Mouse (Mus musculus): Measurements from ENCODE around the gene Gtf2f2. TPM values are rescaled to one million over a fixed set of nuclear protein-coding genes. Genes with fewer than 3 reads are reported as not detected.

Gene Gtf2f2
- 37.2 and 39.2 TPM in 2 replicates for polyA plus RNA-seq (2015; fragmentation: Nextera tagmentation; extraction: Ambion mirVana)

DNA sequence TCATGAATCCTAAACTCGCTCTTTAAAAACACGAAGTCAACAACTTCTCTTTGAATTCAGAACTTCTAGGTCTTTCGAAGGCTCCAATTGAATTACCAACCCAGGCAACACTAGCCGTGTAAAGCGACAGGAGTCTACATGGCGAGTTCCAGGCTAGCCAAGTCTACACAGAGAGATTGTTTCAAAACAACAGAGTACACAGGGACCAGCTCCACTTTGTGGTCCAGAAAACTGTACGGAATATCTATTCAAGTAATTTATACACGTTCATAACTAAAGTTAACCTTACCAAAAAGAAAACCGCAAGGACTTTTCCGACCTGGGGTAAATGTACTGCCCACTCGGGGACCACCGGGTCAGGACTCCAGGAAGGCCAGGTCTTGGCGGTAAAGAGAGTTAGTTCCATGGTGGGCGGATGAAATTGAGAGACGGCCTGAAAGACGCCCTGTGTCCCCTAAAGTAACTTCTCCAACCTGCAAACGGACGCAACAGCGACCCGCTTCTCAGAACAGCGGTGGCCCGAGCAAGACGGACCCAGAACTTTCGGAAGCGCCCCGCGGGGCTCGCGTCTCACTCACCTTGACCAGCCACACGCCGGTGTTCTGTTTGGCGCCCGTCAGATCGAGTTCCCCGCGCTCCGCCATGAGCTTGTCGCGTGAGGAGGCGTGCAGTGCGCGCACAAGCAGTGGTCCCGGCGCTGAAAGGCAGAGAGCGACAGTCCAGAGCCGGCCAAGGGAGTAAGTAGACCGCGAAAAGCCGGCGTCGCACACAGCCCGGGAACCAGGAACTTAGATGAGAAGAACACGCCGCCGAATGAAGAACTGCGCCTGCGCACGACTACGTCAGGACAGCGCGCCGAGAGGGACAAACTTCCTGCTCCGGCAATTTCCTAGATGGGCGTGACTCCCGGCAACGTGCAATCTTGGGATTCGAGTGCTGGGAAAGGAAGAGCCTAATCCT is at the start of gene Gtf2f2:
Gene Gtf2f2 (minus strand): TSS at position 764 of the 960 bp plus-strand sequence.
- ATAC-seq = peak; percentile 95
- 1% methylated on average over 63 of the region's 67 CpGs for WGBS
- peak within 1 kb of the TSS; percentile 84 for H3K4me3 ChIP-seq (ENCODE audit: low read depth, low read length)
- peaks cover 19% of the 10 kb centered on the region for H3K4me1 ChIP-seq (ENCODE audit: control insufficient read depth, insufficient read depth, low read length)
- H3K4me2 ChIP-seq (ENCODE audit: low read length) = peak within 1 kb of the TSS; percentile 80
- H3K36me3 ChIP-seq (ENCODE audit: control insufficient read depth, insufficient read depth, low read length) = no peaks in the 10 kb centered on the region
- peak within 1 kb of the TSS; percentile 73 for H3K27ac ChIP-seq (ENCODE audit: low read length)
- H3K9ac ChIP-seq (ENCODE audit: low read depth, low read length) = peak within 1 kb of the TSS; percentile 68
- no peaks in the 10 kb centered on the region for H3K27me3 ChIP-seq (ENCODE audit: control insufficient read depth, insufficient read depth, low read depth, low read length)
- H3K9me3 ChIP-seq (replicated peaks; ENCODE audit: control insufficient read depth, low read length, poor library complexity, severe bottlenecking) = no peaks in the 10 kb centered on the region

DNA sequence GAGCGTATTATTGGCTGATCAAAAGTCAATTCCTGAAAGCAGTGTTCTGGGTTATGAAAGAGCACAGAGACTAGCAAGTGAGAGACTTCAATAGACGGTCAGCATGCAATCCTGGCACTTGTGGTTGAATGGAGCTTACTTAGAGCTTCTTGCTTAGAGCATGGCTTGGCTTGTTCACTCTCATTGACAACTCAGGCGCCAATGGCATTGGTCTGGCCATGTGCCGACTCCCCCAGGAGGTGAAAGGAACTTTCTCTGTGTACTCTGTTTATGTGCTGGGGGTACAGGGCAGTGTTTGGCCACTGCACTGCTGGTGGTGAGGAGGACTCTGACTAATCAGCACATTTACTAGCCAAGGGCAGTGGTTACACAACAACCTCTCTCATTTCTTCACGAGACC is 48.8 kb upstream of the Gtf2f2 start:
- no peak overlapping the region for H3K4me3 ChIP-seq (ENCODE audit: low read depth, low read length)
- no peaks in the 10 kb centered on the region for H3K36me3 ChIP-seq (ENCODE audit: control insufficient read depth, insufficient read depth, low read length)
- no peaks in the 10 kb centered on the region for H3K4me1 ChIP-seq (ENCODE audit: control insufficient read depth, insufficient read depth, low read length)
- WGBS = 74% methylated on average over 5 of the region's 5 CpGs
- no peak overlapping the region for H3K4me2 ChIP-seq (ENCODE audit: low read length)
- H3K27ac ChIP-seq (ENCODE audit: low read length) = no peak overlapping the region
- no peak for ATAC-seq
- H3K27me3 ChIP-seq (ENCODE audit: control insufficient read depth, insufficient read depth, low read depth, low read length) = no peaks in the 10 kb centered on the region
- H3K9me3 ChIP-seq (replicated peaks; ENCODE audit: control insufficient read depth, low read length, poor library complexity, severe bottlenecking) = no peaks in the 10 kb centered on the region
- H3K9ac ChIP-seq (ENCODE audit: low read depth, low read length) = no peak overlapping the region

DNA sequence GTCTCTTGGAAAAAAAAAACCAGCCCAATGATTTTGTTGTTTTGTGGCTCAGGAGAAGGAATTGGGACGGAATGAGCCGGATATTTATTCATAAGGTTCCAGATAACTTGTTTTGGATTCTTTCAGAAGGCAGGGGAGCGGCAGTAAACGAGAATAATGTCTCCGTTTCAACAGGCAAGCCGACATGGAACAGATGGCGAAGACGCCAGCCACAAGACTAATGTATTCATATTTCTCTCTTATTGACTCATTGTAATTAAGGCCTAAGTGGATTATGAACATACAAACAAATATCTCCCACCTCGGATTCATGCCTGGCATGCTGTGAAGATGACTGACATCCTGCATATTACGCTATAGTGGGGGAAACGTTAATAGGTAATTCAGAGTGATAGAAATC is 43.1 kb upstream of the Gtf2f2 start:
- peaks cover 4% of the 10 kb centered on the region; the same call in 1 of the 2 replicates for H3K4me1 ChIP-seq (ENCODE audit: control insufficient read depth, insufficient read depth, low read length)
- H3K4me3 ChIP-seq (ENCODE audit: low read depth, low read length) = no peak overlapping the region
- H3K27me3 ChIP-seq (ENCODE audit: control insufficient read depth, insufficient read depth, low read depth, low read length) = no peaks in the 10 kb centered on the region
- H3K9me3 ChIP-seq (replicated peaks; ENCODE audit: control insufficient read depth, low read length, poor library complexity, severe bottlenecking) = no peaks in the 10 kb centered on the region
- no peaks in the 10 kb centered on the region for H3K36me3 ChIP-seq (ENCODE audit: control insufficient read depth, insufficient read depth, low read length)
- no peak overlapping the region; the same call in 1 of the 2 replicates for H3K27ac ChIP-seq (ENCODE audit: low read length)
- ATAC-seq = no peak
- H3K9ac ChIP-seq (ENCODE audit: low read depth, low read length) = no peak overlapping the region
- no peak overlapping the region for H3K4me2 ChIP-seq (ENCODE audit: low read length)
- 55% methylated on average over 11 of the region's 11 CpGs for WGBS

- Histone ChIP-seq H3K36me3 (ENCODE audit: control insufficient read depth, insufficient read depth, low read length) (no peaks in the 10 kb centered on the region), H3K9me3 (replicated peaks; ENCODE audit: control insufficient read depth, low read length, poor library complexity, severe bottlenecking) (no peaks in the 10 kb centered on the region), H3K27me3 (ENCODE audit: control insufficient read depth, insufficient read depth, low read depth, low read length) (no peaks in the 10 kb centered on the region), H3K27ac (ENCODE audit: low read length) (no peak overlapping the region), H3K4me1 (ENCODE audit: control insufficient read depth, insufficient read depth, low read length) (peaks cover 4% of the 10 kb centered on the region; the same call in 1 of the 2 replicates), H3K9ac (ENCODE audit: low read depth, low read length) (no peak overlapping the region), H3K4me3 (ENCODE audit: low read depth, low read length) (no peak overlapping the region), H3K4me2 (ENCODE audit: low read length) (no peak overlapping the region)
- 89% methylated on average over 7 of the region's 7 CpGs for WGBS
- ATAC-seq = no peak
Observed at GRCm38 (mm10) chr14:76051966-76052365, 41.3 kb upstream of the Gtf2f2 start.

DNA sequence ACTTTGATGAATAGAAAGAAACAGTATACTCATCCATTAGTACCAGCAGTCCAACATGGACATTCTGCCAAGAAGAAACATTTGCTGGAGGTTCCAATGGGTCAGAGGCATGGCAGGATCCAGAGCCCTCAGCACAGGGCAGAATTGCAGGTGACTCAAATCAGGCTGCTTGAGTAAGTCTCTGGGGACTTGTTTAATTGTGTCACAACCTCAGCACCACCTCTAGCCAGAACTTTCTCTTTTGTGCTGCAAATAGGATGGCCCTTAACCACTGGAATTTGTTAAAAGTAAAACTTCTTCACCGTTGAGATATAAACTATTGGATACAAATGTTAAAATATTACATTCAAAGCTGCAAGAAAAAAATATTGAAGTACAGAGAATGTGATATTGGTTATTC is 35.1 kb upstream of the Gtf2f2 start:
- H3K36me3 ChIP-seq (ENCODE audit: control insufficient read depth, insufficient read depth, low read length) = no peaks in the 10 kb centered on the region
- no peaks in the 10 kb centered on the region for H3K27me3 ChIP-seq (ENCODE audit: control insufficient read depth, insufficient read depth, low read depth, low read length)
- H3K9ac ChIP-seq (ENCODE audit: low read depth, low read length) = no peak overlapping the region
- no peaks in the 10 kb centered on the region for H3K9me3 ChIP-seq (replicated peaks; ENCODE audit: control insufficient read depth, low read length, poor library complexity, severe bottlenecking)
- H3K27ac ChIP-seq (ENCODE audit: low read length) = no peak overlapping the region
- no peaks in the 10 kb centered on the region for H3K4me1 ChIP-seq (ENCODE audit: control insufficient read depth, insufficient read depth, low read length)
- WGBS = 73% methylated on average over 1 of the region's 1 CpGs
- H3K4me2 ChIP-seq (ENCODE audit: low read length) = no peak overlapping the region
- ATAC-seq = no peak
- no peak overlapping the region for H3K4me3 ChIP-seq (ENCODE audit: low read depth, low read length)

DNA sequence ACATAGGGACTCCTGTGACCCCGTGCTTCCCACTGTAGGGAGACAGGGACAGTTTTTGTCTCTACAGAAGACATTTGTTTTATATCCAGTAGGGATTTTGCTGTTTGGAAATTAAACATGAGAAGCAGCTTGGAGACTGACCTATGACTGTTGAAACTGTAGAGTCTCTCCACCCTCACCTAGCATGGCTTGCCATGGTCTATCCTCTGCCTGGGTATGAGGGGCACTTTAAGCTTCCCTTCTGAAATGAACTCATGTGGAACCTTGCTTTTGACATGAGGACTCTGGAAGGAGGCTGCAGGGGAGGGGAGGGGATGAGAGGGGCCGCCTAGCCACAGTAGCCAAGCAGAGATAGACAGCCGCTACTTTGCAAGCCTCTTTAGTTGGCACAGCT is 33.5 kb upstream of the Gtf2f2 start:
- H3K4me1 ChIP-seq (ENCODE audit: control insufficient read depth, insufficient read depth, low read length) = no peaks in the 10 kb centered on the region
- WGBS = 31% methylated on average over 3 of the region's 3 CpGs

DNA sequence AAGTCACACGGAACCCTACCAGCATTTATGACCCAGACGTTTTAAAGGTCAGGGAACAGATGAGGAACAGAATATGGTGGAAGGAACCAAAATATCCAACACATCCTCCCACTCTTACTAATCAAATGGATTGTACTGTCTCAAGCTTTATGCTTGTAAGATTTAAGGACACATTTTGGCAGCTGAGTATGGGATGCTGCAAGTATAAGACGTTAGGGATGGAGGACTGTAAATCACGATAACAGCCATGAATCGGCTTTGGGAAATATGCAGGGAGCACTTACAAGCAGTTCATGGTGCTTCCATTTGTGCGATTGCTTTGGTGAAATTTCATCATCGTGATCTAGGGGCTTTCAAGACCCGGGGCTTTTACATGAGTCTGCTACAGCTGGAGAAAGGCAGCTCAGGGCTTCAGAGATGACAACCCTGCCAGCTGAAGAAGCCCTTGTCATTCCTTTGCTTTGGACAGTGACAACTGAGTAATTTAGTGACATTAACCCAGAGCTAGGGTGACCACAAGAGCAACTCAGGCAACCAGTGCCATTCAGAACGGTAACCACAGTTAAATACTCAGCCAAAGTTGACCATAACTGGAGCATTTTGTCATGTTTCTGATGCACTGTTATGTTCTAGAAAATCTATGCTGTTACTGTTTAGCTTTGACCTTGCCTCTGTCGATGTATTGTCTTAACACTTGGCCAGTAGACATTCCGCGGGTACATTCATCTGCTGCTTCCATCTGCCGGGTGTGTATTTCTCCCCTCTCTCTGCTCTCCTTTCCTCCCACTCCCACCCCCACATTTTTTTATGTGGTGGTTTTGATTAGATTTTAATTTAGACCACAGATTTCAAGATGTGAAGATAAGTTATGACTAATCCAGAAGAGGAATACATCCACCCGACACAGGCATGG is 32.8 kb upstream of the Gtf2f2 start:
- Histone ChIP-seq H3K36me3 (ENCODE audit: control insufficient read depth, insufficient read depth, low read length) (no peaks in the 10 kb centered on the region), H3K4me2 (ENCODE audit: low read length) (no peak overlapping the region), H3K27me3 (ENCODE audit: control insufficient read depth, insufficient read depth, low read depth, low read length) (no peaks in the 10 kb centered on the region), H3K9me3 (replicated peaks; ENCODE audit: control insufficient read depth, low read length, poor library complexity, severe bottlenecking) (no peaks in the 10 kb centered on the region), H3K4me1 (ENCODE audit: control insufficient read depth, insufficient read depth, low read length) (no peaks in the 10 kb centered on the region), H3K9ac (ENCODE audit: low read depth, low read length) (no peak overlapping the region), H3K27ac (ENCODE audit: low read length) (no peak overlapping the region), H3K4me3 (ENCODE audit: low read depth, low read length) (no peak overlapping the region)
- ATAC-seq = no peak
- WGBS = 86% methylated on average over 14 of the region's 14 CpGs

More for the DNA sequence above, 33.5 kb upstream of the Gtf2f2 start:
- ATAC-seq = no peak
- H3K4me3 ChIP-seq (ENCODE audit: low read depth, low read length) = no peak overlapping the region
- H3K9me3 ChIP-seq (replicated peaks; ENCODE audit: control insufficient read depth, low read length, poor library complexity, severe bottlenecking) = no peaks in the 10 kb centered on the region
- H3K9ac ChIP-seq (ENCODE audit: low read depth, low read length) = no peak overlapping the region
- H3K27me3 ChIP-seq (ENCODE audit: control insufficient read depth, insufficient read depth, low read depth, low read length) = no peaks in the 10 kb centered on the region
- H3K36me3 ChIP-seq (ENCODE audit: control insufficient read depth, insufficient read depth, low read length) = no peaks in the 10 kb centered on the region
- H3K27ac ChIP-seq (ENCODE audit: low read length) = no peak overlapping the region
- H3K4me2 ChIP-seq (ENCODE audit: low read length) = no peak overlapping the region

- H3K27me3 ChIP-seq (ENCODE audit: control insufficient read depth, insufficient read depth, low read depth, low read length) = no peaks in the 10 kb centered on the region
- H3K27ac ChIP-seq (ENCODE audit: low read length) = peak overlapping the region; percentile 89
- WGBS = 2% methylated on average over 7 of the region's 7 CpGs
- H3K4me2 ChIP-seq (ENCODE audit: low read length) = peak overlapping the region; percentile 36; the same call in 1 of the 2 replicates
- H3K9me3 ChIP-seq (replicated peaks; ENCODE audit: control insufficient read depth, low read length, poor library complexity, severe bottlenecking) = no peaks in the 10 kb centered on the region
- no peak overlapping the region for H3K4me3 ChIP-seq (ENCODE audit: low read depth, low read length)
- 0 out of 2 replicates have a peak overlapping the region, but pooled peaks have one; percentile 38 for H3K9ac ChIP-seq (ENCODE audit: low read depth, low read length)
- no peaks in the 10 kb centered on the region for H3K36me3 ChIP-seq (ENCODE audit: control insufficient read depth, insufficient read depth, low read length)
- peak; percentile 87 for ATAC-seq
- peaks cover 37% of the 10 kb centered on the region for H3K4me1 ChIP-seq (ENCODE audit: control insufficient read depth, insufficient read depth, low read length)
Observed at GRCm38 (mm10) chr14:76033221-76033637, 22.6 kb upstream of the Gtf2f2 start.

Measured in midbrain, embryonic 16.5 days (tissue).